Mouse (Mus musculus) liver, embryonic 14.5 days (tissue): ENCODE measurements around the gene Cds2.

Experiments used
- CTCF ChIP-seq: IDR thresholded peaks from 2 replicates; pipeline ENCODE4 v1.5.1; 2016; ENCODE audit warnings: antibody characterized with exemption, low read depth, control low read depth
- EP300 ChIP-seq: IDR thresholded peaks from 2 replicates; pipeline ENCODE4 v1.6.1; 2016; ENCODE audit warnings: antibody characterized with exemption, low read depth

DNA sequence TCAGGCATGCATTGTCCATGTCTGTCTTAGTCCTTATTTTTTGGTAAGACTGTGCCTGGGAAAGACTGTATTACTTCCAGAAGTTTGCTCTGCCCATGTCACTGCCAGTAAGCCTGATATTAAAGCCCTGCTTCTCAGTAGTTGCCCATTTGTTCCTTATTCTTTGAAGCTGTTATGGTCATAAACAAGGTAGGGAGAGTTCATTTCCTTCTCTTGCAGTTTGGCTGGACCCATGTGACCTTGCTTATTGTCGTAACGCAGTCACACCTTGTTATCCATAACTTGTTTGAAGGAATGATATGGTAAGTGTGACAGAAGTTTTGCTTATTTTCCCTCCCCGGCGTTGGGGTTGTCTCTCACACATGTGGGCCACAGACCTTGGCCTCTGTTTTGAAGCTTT, 35.3 kb downstream of the Cds2 start:
- TF ChIP-seq CTCF (no peak), EP300 (no peak)
